Mouse (Mus musculus) lung, adult 2 months (tissue): Measurements from ENCODE around the gene Sgo2a.

ENCODE experiments used
- CTCF ChIP-seq: fragments of 200-500 bp; IDR thresholded peaks from 2 replicates; pipeline ENCODE4 v1.5.1; 2011; ENCODE audit warnings: mild to moderate bottlenecking, low read length, control low read depth; ENCODE audit not compliant: insufficient read depth
- POLR2A ChIP-seq: fragments of 200-500 bp; IDR thresholded peaks from 2 replicates; pipeline ENCODE4 v1.6.1; 2011; ENCODE audit warnings: low read depth, mild to moderate bottlenecking, control low read depth, low read length, borderline replicate concordance; ENCODE audit errors: extremely low read depth

GRCm38 (mm10) chr1:58065606-58066005, 69.8 kb downstream of the Sgo2a start:
- TF ChIP-seq CTCF, result no peak
- TF ChIP-seq POLR2A, result no peak
